Mouse (Mus musculus): ENCODE data around the gene Nckap1l.

DNA sequence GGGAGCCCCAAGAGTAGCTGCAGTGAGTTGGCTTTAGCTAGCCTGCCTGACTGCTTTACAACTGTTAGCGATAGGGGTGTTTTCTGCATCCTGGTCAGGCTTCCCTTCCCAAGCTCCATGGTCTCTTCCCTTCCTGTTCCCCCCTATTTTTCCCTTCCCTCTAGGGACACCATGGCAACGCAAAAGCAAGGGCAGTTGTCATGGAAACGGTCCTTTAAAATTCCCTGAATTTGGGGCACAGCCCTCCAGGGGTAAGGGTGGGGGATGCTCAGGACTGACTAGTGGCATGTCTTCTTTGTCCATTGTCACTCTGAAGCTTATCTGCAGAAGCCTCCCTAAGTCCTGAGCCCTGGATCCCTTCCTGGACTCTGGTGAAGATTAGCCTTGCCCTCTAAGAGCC, 69.6 kb downstream of the Nckap1l start:
- TF ChIP-seq CTCF (IDR thresholded peaks at IDR 0.05; ENCODE audit: insufficient read depth, low read depth, low read length) (no peak), POLR2A (IDR thresholded peaks at IDR 0.05; ENCODE audit: insufficient read depth, low read depth, low read length) (no peak)
